Mouse (Mus musculus) MEL (cell line): ENCODE data around the gene Ift22. TPM values are rescaled to one million over a fixed set of nuclear protein-coding genes. Genes with fewer than 3 reads are reported as not detected.
A peak's percentile ranks its signal among the peaks of the same experiment; 100 is the strongest.

ENCODE experiments used
- DNase-seq: peaks from one replicate; pipeline ENCODE4 v3.0.0; 2011; ENCODE audit warnings: low read depth, low spot score
- H3K27ac ChIP-seq: 2 replicates; pipeline ENCODE4 v1.5.1; 2012; ENCODE audit warnings: low read depth, mild to moderate bottlenecking, control low read depth, low read length, moderate library complexity; ENCODE audit not compliant: control insufficient read depth
- H3K27me3 ChIP-seq, 2 experiments: fragments of 150-350 bp in 1 of 2; sonication (generic) in 1 of 2; 2 replicates each; pipeline ENCODE4 v1.6.1; 2012; ENCODE audit warnings: low read length in 2 of 2, mild to moderate bottlenecking in 2 of 2, improper control_type of control experiment in 1 of 2, moderate library complexity in 1 of 2; ENCODE audit not compliant: insufficient read depth in 2 of 2, control insufficient read depth in 1 of 2
- H3K36me3 ChIP-seq, 2 experiments: 2 replicates each; pipeline ENCODE4 v1.6.1; 2012 to 2014; ENCODE audit warnings: low read length in 2 of 2, improper control_type of control experiment in 1 of 2, inconsistent platforms in 1 of 2, mild to moderate bottlenecking in 1 of 2; ENCODE audit not compliant: insufficient read depth in 2 of 2, control insufficient read depth in 1 of 2
- H3K4me1 ChIP-seq, 2 experiments: fragments of 150-350 bp in 1 of 2; sonication (generic) in 1 of 2; 2 replicates each; pipeline ENCODE4 v1.6.1; 2012; ENCODE audit warnings: low read length in 2 of 2, improper control_type of control experiment in 1 of 2, mild to moderate bottlenecking in 1 of 2; ENCODE audit not compliant: insufficient read depth in 2 of 2, control insufficient read depth in 1 of 2
- H3K4me3 ChIP-seq, 2 experiments: fragments of 150-350 bp in 1 of 2; sonication (generic) in 1 of 2; 2 replicates each; pipeline ENCODE4 v1.5.1; 2012; ENCODE audit warnings: low read depth in 2 of 2, low read length in 2 of 2, mild to moderate bottlenecking in 2 of 2, moderate library complexity in 2 of 2, control low read depth in 1 of 2, improper control_type of control experiment in 1 of 2; ENCODE audit not compliant: control insufficient read depth in 1 of 2, insufficient read depth in 1 of 2
- H3K79me2 ChIP-seq: 2 replicates; pipeline ENCODE4 v1.6.1; 2012; ENCODE audit warnings: mild to moderate bottlenecking, low read length, moderate library complexity; ENCODE audit not compliant: control insufficient read depth, poor library complexity, insufficient read depth
- H3K9ac ChIP-seq: 2 replicates; pipeline ENCODE4 v1.6.1; 2012; ENCODE audit warnings: low read depth, mild to moderate bottlenecking, control low read depth, low read length, moderate library complexity; ENCODE audit not compliant: control insufficient read depth, poor library complexity, severe bottlenecking
- H3K9me3 ChIP-seq: fragments of 150-350 bp; sonication (generic); replicated peaks from 2 replicates; pipeline ENCODE4 v1.6.1; 2012; ENCODE audit warnings: mild to moderate bottlenecking, low read length, improper control_type of control experiment, moderate library complexity; ENCODE audit not compliant: insufficient read depth
- CHD1 ChIP-seq: IDR thresholded peaks from 2 replicates; pipeline ENCODE4 v1.6.1; 2012; ENCODE audit warnings: low read depth, mild to moderate bottlenecking, inconsistent platforms, low read length, improper control_type of control experiment
- CTCF ChIP-seq, 3 experiments: IDR thresholded peaks in 2 of 3; conservative IDR thresholded peaks in 1 of 3; 2 replicates each; pipeline ENCODE4 v1.5.1; 2011 to 2012; ENCODE audit warnings: low read length in 3 of 3, low read depth in 2 of 3, mild to moderate bottlenecking in 2 of 3, improper control_type of control experiment in 1 of 3, inconsistent platforms in 1 of 3, mixed read lengths in 1 of 3, moderate library complexity in 1 of 3; ENCODE audit not compliant: control insufficient read depth in 1 of 3, insufficient read depth in 1 of 3, poor library complexity in 1 of 3, severe bottlenecking in 1 of 3
- EP300 ChIP-seq, 2 experiments: IDR thresholded peaks; 2 replicates each; pipeline ENCODE4 v1.6.1; 2011; ENCODE audit warnings: improper control_type of control experiment in 2 of 2, low read length in 2 of 2, low read depth in 1 of 2, mild to moderate bottlenecking in 1 of 2
- ETS1 ChIP-seq: IDR thresholded peaks from 2 replicates; pipeline ENCODE4 v1.6.1; 2012; ENCODE audit warnings: low read depth, mild to moderate bottlenecking, inconsistent platforms, low read length, improper control_type of control experiment, moderate library complexity
- GATA1 ChIP-seq: IDR thresholded peaks from 2 replicates; pipeline ENCODE4 v1.6.1; 2011; ENCODE audit warnings: low read depth, low read length, improper control_type of control experiment
- HCFC1 ChIP-seq: IDR thresholded peaks from 2 replicates; pipeline ENCODE4 v1.6.1; 2012; ENCODE audit warnings: low read depth, mild to moderate bottlenecking, inconsistent platforms, low read length, improper control_type of control experiment, moderate library complexity
- JUND ChIP-seq: IDR thresholded peaks from 2 replicates; pipeline ENCODE4 v1.6.1; 2011; ENCODE audit warnings: low read depth, mild to moderate bottlenecking, improper control_type of control experiment, low read length
- KAT2A ChIP-seq: conservative IDR thresholded peaks from 2 replicates; pipeline ENCODE4 v1.6.1; 2012; ENCODE audit warnings: low read depth, low read length, improper control_type of control experiment, inconsistent platforms
- MAFK ChIP-seq: IDR thresholded peaks from 2 replicates; pipeline ENCODE4 v1.6.1; 2011; ENCODE audit warnings: low read depth, mild to moderate bottlenecking, low read length, improper control_type of control experiment, borderline replicate concordance
- MAX ChIP-seq: IDR thresholded peaks from 2 replicates; pipeline ENCODE4 v1.6.1; 2011; ENCODE audit warnings: low read length, improper control_type of control experiment
- MXI1 ChIP-seq: IDR thresholded peaks from 2 replicates; pipeline ENCODE4 v1.6.1; 2011; ENCODE audit warnings: mild to moderate bottlenecking, low read depth, low read length, improper control_type of control experiment
- MYB ChIP-seq: IDR thresholded peaks from 2 replicates; pipeline ENCODE4 v1.6.1; 2011; ENCODE audit warnings: mild to moderate bottlenecking, low read depth, low read length, improper control_type of control experiment
- NELFE ChIP-seq: IDR thresholded peaks from 2 replicates; pipeline ENCODE4 v1.6.1; 2011; ENCODE audit warnings: low read depth, low read length, improper control_type of control experiment
- NRF1 ChIP-seq: IDR thresholded peaks from 2 replicates; pipeline ENCODE4 v1.6.1; 2014; ENCODE audit warnings: low read depth, mild to moderate bottlenecking, inconsistent platforms, low read length, improper control_type of control experiment, moderate library complexity; ENCODE audit not compliant: poor library complexity, insufficient read depth, severe bottlenecking
- RAD21 ChIP-seq: IDR thresholded peaks from 2 replicates; pipeline ENCODE4 v1.6.1; 2011; ENCODE audit warnings: mild to moderate bottlenecking, low read depth, low read length, improper control_type of control experiment
- SMC3 ChIP-seq: IDR thresholded peaks from 2 replicates; pipeline ENCODE4 v1.6.1; 2011; ENCODE audit warnings: low read depth, low read length, improper control_type of control experiment
- TAL1 ChIP-seq: IDR thresholded peaks from 2 replicates; pipeline ENCODE4 v1.6.1; 2012; ENCODE audit warnings: mild to moderate bottlenecking, inconsistent platforms, low read length, moderate library complexity, mixed read lengths
- TCF12 ChIP-seq: IDR thresholded peaks from 2 replicates; pipeline ENCODE4 v1.6.1; 2014; ENCODE audit warnings: low read depth, mild to moderate bottlenecking, inconsistent platforms, low read length, improper control_type of control experiment, moderate library complexity
- UBTF ChIP-seq: IDR thresholded peaks from 2 replicates; pipeline ENCODE4 v1.6.1; 2012; ENCODE audit warnings: low read depth, mild to moderate bottlenecking, inconsistent platforms, low read length, improper control_type of control experiment, moderate library complexity, borderline replicate concordance; ENCODE audit not compliant: insufficient read depth
- ZKSCAN1 ChIP-seq: IDR thresholded peaks from 2 replicates; pipeline ENCODE4 v1.6.1; 2012; ENCODE audit warnings: low read depth, mild to moderate bottlenecking, inconsistent platforms, low read length, improper control_type of control experiment, moderate library complexity
- ZMIZ1 ChIP-seq: IDR thresholded peaks from 2 replicates; pipeline ENCODE4 v1.6.1; 2012; ENCODE audit warnings: low read depth, mild to moderate bottlenecking, inconsistent platforms, low read length, improper control_type of control experiment, moderate library complexity
- polyA plus RNA-seq, 2 experiments: library from polyadenylated mRNA; stranded (reverse) in 1 of 2; unstranded in 1 of 2; fragments of >175 nt in 1 of 2; fragments of >200 nt in 1 of 2; gene quantifications; 2 replicates each; pipeline versions ENCODE4 v1.2.1 to v1.2.4; 2012; ENCODE audit warnings: low replicate concordance in 2 of 2, low read depth in 1 of 2; ENCODE audit not compliant: insufficient read length in 2 of 2, insufficient read depth in 1 of 2, missing spikeins in 1 of 2
- total RNA-seq: library from RNA; depleted of rRNA; stranded (reverse); fragments of 300-350 nt; gene quantifications from 2 replicates; pipeline ENCODE4 v1.2.3, GENCODE M21; 2012

The Ift22 gene
- total and polyA plus RNA-seq, 3 experiments = 15.6 to 78.1 TPM; not detected in 1

DNA sequence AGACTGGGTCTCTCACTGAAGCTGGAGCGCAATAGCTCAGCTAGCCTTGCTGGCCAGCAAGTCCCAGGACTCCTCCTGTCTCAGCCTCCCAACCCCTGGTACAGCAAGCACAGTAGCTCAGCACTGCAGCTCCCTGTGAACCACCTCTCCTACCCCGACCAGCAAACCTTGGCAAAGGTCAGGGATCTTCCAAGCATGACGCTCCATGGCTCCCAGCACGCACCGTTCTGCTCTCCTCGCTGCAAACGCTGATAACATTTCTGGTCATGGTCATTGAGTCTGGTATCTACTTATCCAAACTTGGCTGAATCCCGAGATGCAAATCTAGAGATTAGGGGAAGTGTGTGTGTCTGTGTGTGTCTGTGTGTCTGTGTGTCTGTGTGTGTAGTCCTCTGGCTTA is 27.8 kb upstream of the Ift22 start:
- TF ChIP-seq HCFC1 (no peak), JUND (no peak), GATA1 (no peak), MYB (no peak)
- Histone ChIP-seq H3K9ac (no peak overlapping the region), H3K27me3 (no peaks in the 10 kb centered on the region), H3K36me3 (no peaks in the 10 kb centered on the region), H3K4me3 (no peak overlapping the region), H3K27ac (no peak overlapping the region), H3K79me2 (no peaks in the 10 kb centered on the region), H3K9me3 (no peaks in the 10 kb centered on the region), H3K4me1 (no peaks in the 10 kb centered on the region)
- DNase-seq = no peak

DNA sequence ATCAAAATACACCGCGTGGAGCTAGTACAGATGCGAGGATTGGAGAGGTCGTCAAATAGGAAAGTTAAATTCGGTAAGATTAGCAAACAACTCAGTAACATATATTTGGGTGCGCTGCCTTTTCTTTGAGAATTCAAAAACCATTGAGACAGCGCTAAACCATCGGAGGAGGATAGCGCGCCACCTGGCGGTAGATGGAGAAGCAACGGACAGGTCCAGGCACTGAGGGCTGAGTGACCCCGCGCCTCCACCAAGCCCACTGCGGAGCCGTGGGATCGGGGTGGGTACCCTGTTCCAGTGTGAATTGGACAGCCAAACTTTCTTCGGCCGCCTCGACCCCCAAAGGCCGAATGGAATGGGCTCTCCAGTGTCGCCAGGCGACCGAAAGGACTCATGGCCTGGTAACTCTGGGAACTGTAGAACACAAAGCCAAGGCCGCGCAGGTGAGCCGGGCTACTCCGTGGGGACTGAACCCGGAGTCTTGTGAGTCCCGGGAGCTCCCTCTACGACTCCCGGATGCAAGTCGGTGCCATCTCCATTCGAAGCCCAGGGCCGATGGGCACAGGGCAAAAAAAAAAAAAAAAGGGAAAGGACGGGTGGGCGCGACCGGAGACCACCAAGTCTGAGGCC is 26.5 kb upstream of the Ift22 start:
- TF ChIP-seq CTCF (IDR thresholded peaks at IDR 0.05 in 2 of 3, conservative IDR thresholded peaks at IDR 0.05 in 1 of 3; ENCODE audit: control insufficient read depth in 1 of 3, insufficient read depth in 1 of 3, low read depth in 2 of 3, low read length in 3 of 3, poor library complexity in 1 of 3, severe bottlenecking in 1 of 3) (peak; percentile 16 to 65 (median 49); a peak in 4 of 6 replicates), RAD21 (no peak; the same call in 1 of the 2 replicates), SMC3 (peak; percentile 54)
- Histone ChIP-seq H3K27ac (no peak overlapping the region), H3K4me1 (no peaks in the 10 kb centered on the region), H3K4me3 (no peak overlapping the region), H3K9me3 (no peaks in the 10 kb centered on the region), H3K9ac (no peak overlapping the region), H3K27me3 (no peaks in the 10 kb centered on the region; a peak in 2 of 4 replicates), H3K79me2 (no peaks in the 10 kb centered on the region), H3K36me3 (no peaks in the 10 kb centered on the region)
- peak; percentile 7 for DNase-seq

DNA sequence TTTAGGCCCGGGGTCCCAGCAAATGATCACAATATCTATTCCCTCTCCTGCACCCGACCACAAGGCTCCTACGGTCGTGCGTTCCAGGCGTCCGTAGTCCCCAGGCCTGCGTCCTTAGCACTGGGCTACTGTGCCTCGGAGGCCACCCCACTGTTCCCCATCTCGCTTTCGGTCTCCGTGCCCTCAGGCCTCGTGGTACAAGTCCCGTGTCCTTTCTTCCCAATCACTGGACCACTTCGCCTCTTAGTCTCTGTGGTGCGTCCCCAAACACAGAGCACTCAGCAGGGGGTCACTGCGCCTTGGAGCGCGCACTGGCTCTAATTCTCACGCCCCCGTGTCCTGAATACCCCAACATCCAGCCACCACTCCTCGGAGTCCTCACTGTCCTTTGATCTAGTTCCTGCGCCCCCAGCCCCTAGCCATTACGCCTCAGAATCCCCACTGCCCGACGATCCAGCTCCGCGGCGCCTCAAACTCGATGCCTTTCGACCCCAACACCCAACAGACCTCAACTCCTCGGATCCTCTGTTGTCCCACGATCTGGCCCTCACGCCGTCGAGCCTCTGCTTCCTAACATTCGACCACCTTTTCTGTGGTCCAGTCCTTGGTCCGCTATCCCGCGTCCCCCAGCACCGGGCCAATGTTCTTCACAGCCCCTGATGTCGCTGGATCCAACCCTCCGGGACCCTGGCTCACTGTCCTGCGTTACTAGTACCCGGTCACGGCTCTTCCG is 25.7 kb upstream of the Ift22 start:
- DNase-seq = no peak
- Histone ChIP-seq H3K36me3 (no peaks in the 10 kb centered on the region), H3K4me1 (no peaks in the 10 kb centered on the region), H3K4me3 (no peak overlapping the region), H3K27me3 (no peaks in the 10 kb centered on the region; a peak in 2 of 4 replicates), H3K9ac (no peak overlapping the region), H3K79me2 (no peaks in the 10 kb centered on the region), H3K9me3 (no peaks in the 10 kb centered on the region), H3K27ac (no peak overlapping the region)
- no peak for TF ChIP-seq ZMIZ1
- no peak for TF ChIP-seq HCFC1
- no peak for TF ChIP-seq NELFE
- TF ChIP-seq ETS1 = no peak
- no peak for TF ChIP-seq MYB
- TF ChIP-seq JUND = no peak
- TF ChIP-seq MAX = no peak
- TF ChIP-seq CTCF (IDR thresholded peaks at IDR 0.05 in 2 of 3, conservative IDR thresholded peaks at IDR 0.05 in 1 of 3; ENCODE audit: control insufficient read depth in 1 of 3, insufficient read depth in 1 of 3, low read depth in 2 of 3, low read length in 3 of 3, poor library complexity in 1 of 3, severe bottlenecking in 1 of 3) = no peak
- no peak for TF ChIP-seq NRF1
- no peak for TF ChIP-seq ZKSCAN1
- no peak for TF ChIP-seq TCF12
- TF ChIP-seq TAL1 = no peak
- no peak for TF ChIP-seq KAT2A
- TF ChIP-seq MAFK = no peak
- TF ChIP-seq CHD1 = no peak
- no peak for TF ChIP-seq UBTF
- TF ChIP-seq EP300 (IDR thresholded peaks at IDR 0.05; ENCODE audit: low read depth in 1 of 2, low read length in 2 of 2) = no peak
- no peak for TF ChIP-seq MXI1
